Mouse (Mus musculus) embryonic facial prominence, embryonic 10.5 days (tissue): ENCODE measurements around the gene Serpinb9b. TPM values are rescaled to one million over a fixed set of nuclear protein-coding genes. Genes with fewer than 3 reads are reported as not detected.

ENCODE experiments used
- DNase-seq: peaks from one replicate; pipeline ENCODE4 v3.0.0-alpha.2; 2017; ENCODE audit warnings: low spot score
- H3K27ac ChIP-seq: fragments of 300-500 bp; sonication (generic); replicated peaks from 2 replicates; pipeline ENCODE4 v1.5.1; 2016; ENCODE audit warnings: mild to moderate bottlenecking
- H3K27me3 ChIP-seq: fragments of 300-500 bp; sonication (generic); replicated peaks from 2 replicates; pipeline ENCODE4 v1.6.1; 2016; ENCODE audit warnings: low read depth, mild to moderate bottlenecking; ENCODE audit not compliant: poor library complexity, severe bottlenecking
- H3K36me3 ChIP-seq: fragments of 300-500 bp; sonication (generic); replicated peaks from 2 replicates; pipeline ENCODE4 v1.6.1; 2016; ENCODE audit warnings: mild to moderate bottlenecking, moderate library complexity
- H3K4me1 ChIP-seq: fragments of 300-500 bp; sonication (generic); 2 replicates; pipeline ENCODE4 v1.6.1; 2016
- H3K4me3 ChIP-seq: fragments of 300-500 bp; sonication (generic); 2 replicates; pipeline ENCODE4 v1.5.1; 2016; ENCODE audit warnings: mild to moderate bottlenecking, moderate library complexity
- H3K9me3 ChIP-seq: fragments of 300-500 bp; sonication (generic); 2 replicates; pipeline ENCODE4 v1.6.1; 2016; ENCODE audit warnings: mild to moderate bottlenecking
- WGBS: fragments of 180-500 bp; shearing (Covaris S2); methylation state at CpG from one replicate; pipeline ENCODE4 v1.1.7; 2016; 5-methylcytosine and 5-hydroxymethylcytosine counted together
- polyA plus RNA-seq: library from polyadenylated mRNA; unstranded; fragments of >200 nt; fragmentation: Nextera tagmentation; extraction: Ambion mirVana; gene quantifications from 2 replicates; pipeline ENCODE4 v1.2.1, GENCODE M21; 2016

The Serpinb9b gene
- polyA plus RNA-seq, 1 experiment from 2014 or later = not detected

DNA sequence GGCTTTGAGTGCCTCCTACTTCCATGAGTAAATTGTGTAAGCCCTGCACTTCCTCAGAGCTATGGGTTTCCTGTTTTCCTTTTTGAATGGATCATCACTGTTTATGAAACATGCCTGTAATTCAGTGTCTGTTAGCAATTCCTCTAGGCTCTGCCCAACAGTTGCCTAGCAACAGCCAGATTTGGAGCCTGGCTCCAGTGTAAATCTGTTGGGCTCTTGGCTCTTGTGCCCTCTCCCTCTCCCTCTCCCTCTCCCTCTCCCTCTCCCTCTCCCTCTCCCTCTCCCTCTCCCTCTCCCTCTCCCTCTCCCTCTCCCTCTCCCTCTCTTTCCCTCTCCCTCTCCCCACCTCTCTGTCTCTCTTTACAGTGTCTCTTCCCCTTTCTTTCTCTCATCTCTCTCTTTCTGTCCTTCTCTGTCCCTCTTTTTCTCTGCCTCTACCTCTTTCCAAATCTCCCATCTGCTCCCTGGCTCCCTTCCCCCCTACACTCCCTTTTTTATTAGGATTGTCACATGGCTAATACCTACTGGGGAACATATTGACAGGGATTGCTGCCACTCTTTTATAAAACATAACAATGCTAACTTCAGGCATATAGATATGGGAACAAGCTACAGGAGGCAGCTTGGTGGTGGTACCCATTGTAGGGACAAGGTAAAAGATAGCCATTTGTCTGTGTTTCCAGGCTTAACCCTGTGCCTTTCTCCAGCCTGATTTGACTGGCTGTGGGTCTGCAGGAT, 58.6 kb downstream of the Serpinb9b start:
- H3K9me3 ChIP-seq = peaks cover 10% of the 10 kb centered on the region; the same call in 1 of the 2 replicates
- DNase-seq = no peak
- peaks cover 11% of the 10 kb centered on the region; the same call in 1 of the 2 replicates for H3K4me1 ChIP-seq
- H3K27ac ChIP-seq = no peak overlapping the region
- no peak overlapping the region for H3K4me3 ChIP-seq
- no peaks in the 10 kb centered on the region for H3K36me3 ChIP-seq
- H3K27me3 ChIP-seq = no peaks in the 10 kb centered on the region

- Histone ChIP-seq H3K27ac (no peak overlapping the region), H3K4me3 (no peak overlapping the region), H3K9me3 (peaks cover 10% of the 10 kb centered on the region; the same call in 1 of the 2 replicates), H3K36me3 (no peaks in the 10 kb centered on the region), H3K27me3 (no peaks in the 10 kb centered on the region), H3K4me1 (peaks cover 11% of the 10 kb centered on the region; the same call in 1 of the 2 replicates)
- WGBS = 76% methylated on average over 3 of the region's 3 CpGs
- DNase-seq = no peak
Measured at GRCm38 (mm10) chr13:33089566-33089965, 62.4 kb downstream of the Serpinb9b start.

- Histone ChIP-seq H3K27ac (no peak overlapping the region), H3K9me3 (peaks cover 10% of the 10 kb centered on the region; the same call in 1 of the 2 replicates), H3K36me3 (no peaks in the 10 kb centered on the region), H3K27me3 (no peaks in the 10 kb centered on the region), H3K4me1 (peaks cover 6% of the 10 kb centered on the region; the same call in 1 of the 2 replicates), H3K4me3 (no peak overlapping the region)
- no peak for DNase-seq
- 69% methylated on average over 1 of the region's 1 CpGs for WGBS
Measured at GRCm38 (mm10) chr13:33090546-33090945, 63.3 kb downstream of the Serpinb9b start.

- Histone ChIP-seq H3K4me3 (no peak overlapping the region), H3K4me1 (no peaks in the 10 kb centered on the region), H3K27me3 (no peaks in the 10 kb centered on the region), H3K36me3 (no peaks in the 10 kb centered on the region), H3K27ac (no peak overlapping the region), H3K9me3 (peaks cover 10% of the 10 kb centered on the region; the same call in 1 of the 2 replicates)
- WGBS = 93% methylated on average over 1 of the region's 1 CpGs
- no peak for DNase-seq
Measured at GRCm38 (mm10) chr13:33091306-33091705, 64.1 kb downstream of the Serpinb9b start.

Other genes starting within 250 kb of the Serpinb9b start
- gene Mylk4, start 243.5 kb upstream of the Serpinb9b start, polyA plus RNA-seq = 0.02 TPM in 1 of 2 replicates, not detected in the other
- gene Wrnip1, start 225.4 kb upstream of the Serpinb9b start, polyA plus RNA-seq = 14.0 and 15.6 TPM in 2 replicates
- not detected in 2 replicates for gene D930007J09Rik, start 224.6 kb upstream of the Serpinb9b start, polyA plus RNA-seq
- gene Serpinb1a, start 176.2 kb upstream of the Serpinb9b start, polyA plus RNA-seq = 0.67 and 1.2 TPM in 2 replicates
- not detected in 2 replicates for gene Serpinb1c, start 129.2 kb upstream of the Serpinb9b start, polyA plus RNA-seq
- gene Serpinb6b, start 62.2 kb upstream of the Serpinb9b start, polyA plus RNA-seq = 1.1 and 1.7 TPM in 2 replicates
- gene Serpinb9, start 24.2 kb upstream of the Serpinb9b start, polyA plus RNA-seq = 1.4 TPM in 2 replicates
- 0.28 and 0.59 TPM in 2 replicates for gene Serpinb1b, start 51.2 kb downstream of the Serpinb9b start, polyA plus RNA-seq
- not detected in 2 replicates for gene Serpinb9c, start 132.3 kb downstream of the Serpinb9b start, polyA plus RNA-seq
- not detected in 2 replicates for gene Serpinb9d, start 165.5 kb downstream of the Serpinb9b start, polyA plus RNA-seq
- not detected in 2 replicates for gene Serpinb9e, start 222.2 kb downstream of the Serpinb9b start, polyA plus RNA-seq